Mouse (Mus musculus): Measurements from ENCODE around the gene Klhl7.

The Klhl7 gene

DNA sequence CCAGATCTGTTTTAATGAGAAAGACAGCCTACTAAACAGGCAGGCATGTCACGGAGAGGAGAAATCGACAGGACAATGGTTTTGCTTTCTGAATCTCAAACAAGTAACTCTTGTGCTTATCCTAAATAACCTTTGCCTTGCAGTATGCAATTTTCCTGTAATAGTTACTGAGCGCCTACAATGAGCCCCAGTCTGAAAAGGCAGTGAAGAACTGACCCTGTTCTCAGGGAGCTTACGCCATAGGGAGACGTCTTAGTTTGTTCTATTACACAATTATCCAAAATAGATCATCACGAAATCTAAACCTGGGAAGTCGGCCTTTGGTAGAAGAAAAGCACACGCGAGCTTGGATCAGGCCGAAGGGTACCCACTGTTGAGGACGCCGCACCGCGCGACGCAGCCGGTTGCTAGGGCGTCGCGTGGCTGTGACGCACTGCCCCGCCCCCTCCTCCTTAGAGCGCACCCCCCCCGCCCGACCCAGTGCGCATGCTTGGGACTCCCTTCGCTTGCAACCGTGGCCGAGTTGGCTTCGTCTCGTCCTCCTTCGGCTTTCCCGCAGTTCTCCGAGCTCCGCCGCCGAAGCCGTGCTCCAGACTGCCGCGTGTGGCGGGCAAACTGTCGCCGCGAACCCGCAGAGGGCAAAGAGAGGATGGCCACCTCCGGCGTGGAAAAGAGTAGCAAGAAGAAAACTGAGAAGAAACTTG lies at the start of gene Klhl7:
Gene Klhl7, plus strand, starts transcription at position 500 of the 704 bp plus-strand sequence.
- DNase-seq (ENCODE audit: low read depth, low spot score): peak; percentile 88

DNA sequence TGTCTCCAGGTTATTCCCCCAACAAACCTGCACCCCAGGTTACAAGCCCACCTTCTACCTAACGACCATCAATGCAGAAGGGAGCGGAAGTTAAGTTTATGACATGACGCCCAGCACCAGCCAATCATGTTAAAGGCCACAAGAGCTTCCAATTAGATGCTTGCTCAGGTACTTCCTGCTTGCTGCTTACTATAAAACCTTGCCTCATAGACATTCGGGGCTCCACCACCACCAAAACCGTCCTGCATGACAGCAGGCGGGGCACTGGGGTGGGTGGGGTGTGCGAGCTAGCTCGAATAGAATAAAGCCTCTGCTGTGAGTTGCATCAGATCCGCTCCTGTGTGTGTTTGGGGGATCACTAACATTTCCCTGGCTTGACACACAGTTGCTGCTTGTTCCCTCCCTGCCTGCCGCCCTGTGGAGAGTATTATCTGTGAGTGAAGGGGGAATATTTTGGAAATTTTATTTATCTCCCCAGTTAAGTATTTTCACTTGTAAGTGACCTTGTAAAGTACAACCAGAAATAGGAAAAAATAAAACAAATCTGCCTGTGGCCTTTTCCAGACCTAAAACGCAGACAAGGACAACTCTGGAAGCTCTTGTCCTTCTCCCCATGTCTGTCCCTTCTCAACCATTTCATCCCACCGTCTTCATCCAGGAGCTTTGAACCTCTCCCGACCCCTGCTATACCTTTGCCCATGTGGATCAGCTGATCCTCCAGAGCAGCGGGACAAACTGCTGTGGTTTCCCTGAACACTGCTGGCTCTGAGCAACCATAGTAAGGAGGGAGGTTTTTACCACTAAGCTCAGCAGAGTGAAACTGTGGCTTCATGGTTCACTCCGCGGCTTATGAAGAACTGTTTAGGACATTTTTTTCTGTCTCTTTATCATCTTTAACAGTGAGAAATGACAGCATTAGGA lies 48.4 kb upstream of the Klhl7 start:
- no peak for DNase-seq (ENCODE audit: low read depth, low spot score)

DNA sequence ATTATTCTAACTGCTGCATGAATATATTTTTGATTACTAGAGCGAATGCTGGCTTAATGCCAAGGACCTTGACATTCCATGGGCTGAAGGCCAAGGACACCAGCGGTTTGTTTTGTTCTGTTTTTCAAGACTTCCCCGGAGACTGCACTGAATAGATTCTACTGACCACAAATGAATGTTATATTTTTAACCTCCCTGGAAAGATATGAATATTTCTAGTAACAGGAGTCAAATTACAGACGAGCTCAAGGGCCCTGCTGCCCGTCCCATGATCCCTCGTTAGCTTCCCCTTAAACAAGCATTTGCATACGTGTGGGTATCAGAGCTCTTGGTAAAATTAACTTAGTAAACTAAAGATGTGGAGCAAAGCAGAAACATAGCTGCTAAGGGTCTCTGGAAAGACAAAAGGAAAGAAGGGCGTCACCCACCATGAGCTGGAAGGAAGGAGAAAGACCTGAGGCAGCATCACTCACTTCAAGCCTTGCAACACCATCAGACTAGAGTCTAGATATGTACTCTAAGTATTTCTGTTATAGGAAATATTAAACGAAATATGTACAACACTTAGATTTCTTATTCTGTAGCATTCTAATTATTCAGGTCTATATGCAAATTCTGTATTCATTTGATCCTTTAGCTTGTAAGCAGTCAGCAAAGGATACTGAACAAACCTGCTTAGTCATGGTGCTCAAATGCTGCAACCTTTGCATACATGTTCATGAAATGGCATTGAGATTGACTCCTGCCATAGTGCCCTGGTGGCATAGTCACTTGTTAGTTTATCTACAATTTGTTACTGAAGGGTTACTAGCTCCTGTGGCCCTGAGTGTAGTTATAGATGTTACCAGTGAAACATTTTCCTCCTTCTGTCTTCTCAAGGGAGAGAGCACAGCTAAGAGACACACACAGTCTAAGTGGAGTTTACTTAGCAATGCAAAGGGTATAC lies 46.9 kb upstream of the Klhl7 start:
- DNase-seq (ENCODE audit: low read depth, low spot score): peak; percentile 73

- DNase-seq (ENCODE audit: low read depth, low spot score): no peak
Observed at GRCm38 (mm10) chr5:24054382-24054781, 46.0 kb upstream of the Klhl7 start.

DNA sequence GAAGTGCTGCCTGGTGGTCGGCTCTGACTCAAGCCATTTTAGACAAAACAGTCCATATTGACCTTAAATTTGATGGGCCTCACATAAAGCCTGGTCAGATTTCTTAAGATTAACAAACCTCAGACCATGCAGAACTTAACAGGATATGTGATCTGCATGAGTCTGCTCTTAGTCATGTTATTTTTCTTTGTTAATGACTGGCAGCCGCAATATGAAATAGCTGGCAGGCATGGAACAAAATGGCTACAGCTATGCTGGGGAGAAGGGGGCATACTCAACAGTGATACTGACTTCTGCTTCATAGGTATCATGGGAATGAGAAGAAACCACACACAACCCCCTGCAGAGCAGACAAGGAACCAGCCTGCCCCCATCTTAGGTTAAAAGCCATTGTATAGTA lies 43.5 kb upstream of the Klhl7 start:
- peak; percentile 78 for DNase-seq (ENCODE audit: low read depth, low spot score)

DNA sequence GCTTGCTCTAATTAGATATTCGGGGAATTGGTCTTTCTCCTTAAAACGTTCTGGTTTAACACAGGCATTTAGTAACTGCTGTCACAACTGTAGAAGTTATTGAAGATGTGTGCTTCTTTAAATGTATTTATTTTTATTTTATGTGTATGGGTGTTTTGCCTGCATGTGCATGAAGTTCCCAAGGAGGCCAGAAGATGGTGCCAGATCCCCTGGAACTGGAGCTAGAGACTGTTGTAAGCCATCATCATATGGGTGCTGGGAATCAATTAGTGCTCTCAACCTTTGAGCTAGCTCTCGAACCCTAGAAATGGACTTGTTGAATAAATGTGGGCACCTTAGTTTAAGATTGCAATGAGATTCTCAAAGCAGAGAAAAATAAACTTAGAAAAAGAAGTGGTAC lies 42.8 kb upstream of the Klhl7 start:
- peak; percentile 67 for DNase-seq (ENCODE audit: low read depth, low spot score)

- DNase-seq (ENCODE audit: low read depth, low spot score): no peak
Observed at GRCm38 (mm10) chr5:24060949-24061348, 39.5 kb upstream of the Klhl7 start.

GRCm38 (mm10) chr5:24063034-24063433 lies 37.4 kb upstream of the Klhl7 start:
- no peak for DNase-seq (ENCODE audit: low read depth, low spot score)

DNA sequence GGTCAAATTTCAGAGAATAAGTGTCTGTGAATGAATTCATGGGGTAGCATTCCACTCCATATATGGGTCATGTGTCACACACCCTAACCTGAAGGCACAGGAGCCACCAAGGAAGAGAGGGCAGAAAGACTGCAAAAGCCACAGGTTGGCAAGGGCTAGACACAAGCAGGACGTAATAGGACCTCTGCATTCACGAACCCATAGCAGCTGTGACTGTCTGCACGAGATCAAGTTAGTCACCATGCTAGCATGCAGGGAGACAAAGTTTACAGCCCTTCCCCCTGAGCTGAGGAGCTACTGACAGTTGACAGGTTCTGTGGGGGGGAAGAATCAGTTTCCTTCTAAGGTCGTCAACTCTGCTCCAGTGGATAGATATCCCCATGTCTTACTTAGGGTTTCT lies 36.9 kb upstream of the Klhl7 start:
- no peak for DNase-seq (ENCODE audit: low read depth, low spot score)

DNA sequence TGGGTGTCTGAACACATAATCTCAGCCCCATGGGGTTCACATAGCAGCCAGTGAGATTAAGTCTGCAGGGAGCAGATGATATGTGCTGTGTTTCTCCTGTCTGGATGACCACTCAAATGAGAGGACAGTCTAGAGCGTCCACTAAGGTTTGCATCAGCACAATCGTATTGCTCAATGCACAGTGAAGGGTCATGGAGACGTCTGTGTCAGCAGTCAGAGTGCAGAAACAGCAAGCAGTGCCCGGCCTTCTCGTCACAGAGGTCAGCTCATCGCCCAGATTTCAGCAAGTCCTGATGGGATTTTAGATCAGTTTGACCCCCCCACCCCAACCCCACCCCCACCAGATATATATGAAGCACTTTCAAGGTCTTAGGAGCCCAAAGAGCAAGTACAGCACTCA lies 31.4 kb upstream of the Klhl7 start:
- DNase-seq (ENCODE audit: low read depth, low spot score): no peak

GRCm38 (mm10) chr5:24072031-24072430 lies 28.4 kb upstream of the Klhl7 start:
- no peak for DNase-seq (ENCODE audit: low read depth, low spot score)

DNA sequence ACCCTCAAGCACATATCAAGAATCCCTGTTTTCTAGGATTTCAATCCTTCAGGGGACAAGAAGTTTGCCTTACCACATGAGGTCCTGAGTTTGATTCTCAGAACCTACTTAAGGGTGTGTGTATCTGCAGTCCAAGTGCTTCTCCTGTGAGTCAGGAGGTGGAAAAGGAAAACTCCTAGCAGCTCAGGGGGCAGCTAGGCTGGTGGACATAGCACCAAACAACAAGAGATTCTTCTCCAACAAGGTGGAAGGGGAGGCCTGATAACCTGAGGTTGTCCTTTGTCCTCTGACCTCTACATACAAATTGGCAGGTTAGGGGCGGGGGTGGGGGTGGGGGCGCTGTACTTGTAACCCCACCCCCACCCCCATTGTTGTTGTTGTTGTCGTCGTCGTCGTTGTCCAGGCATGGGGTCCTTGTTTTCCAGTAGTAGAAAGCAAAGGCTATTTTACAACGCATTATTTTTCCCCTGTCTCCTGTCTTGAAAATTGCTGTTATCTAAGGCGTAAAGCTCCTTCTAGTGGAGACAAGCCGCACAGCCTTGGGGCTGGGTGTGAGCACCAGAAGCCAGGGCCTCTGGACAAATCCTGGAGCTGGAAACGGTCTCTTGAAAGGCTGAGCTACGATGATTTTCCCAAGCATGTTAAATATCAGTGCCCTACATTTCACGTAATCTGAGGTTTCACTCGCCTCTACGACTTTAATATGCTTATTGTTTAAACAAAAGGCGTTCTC lies 23.3 kb upstream of the Klhl7 start:
- DNase-seq (ENCODE audit: low read depth, low spot score): peak; percentile 71

DNA sequence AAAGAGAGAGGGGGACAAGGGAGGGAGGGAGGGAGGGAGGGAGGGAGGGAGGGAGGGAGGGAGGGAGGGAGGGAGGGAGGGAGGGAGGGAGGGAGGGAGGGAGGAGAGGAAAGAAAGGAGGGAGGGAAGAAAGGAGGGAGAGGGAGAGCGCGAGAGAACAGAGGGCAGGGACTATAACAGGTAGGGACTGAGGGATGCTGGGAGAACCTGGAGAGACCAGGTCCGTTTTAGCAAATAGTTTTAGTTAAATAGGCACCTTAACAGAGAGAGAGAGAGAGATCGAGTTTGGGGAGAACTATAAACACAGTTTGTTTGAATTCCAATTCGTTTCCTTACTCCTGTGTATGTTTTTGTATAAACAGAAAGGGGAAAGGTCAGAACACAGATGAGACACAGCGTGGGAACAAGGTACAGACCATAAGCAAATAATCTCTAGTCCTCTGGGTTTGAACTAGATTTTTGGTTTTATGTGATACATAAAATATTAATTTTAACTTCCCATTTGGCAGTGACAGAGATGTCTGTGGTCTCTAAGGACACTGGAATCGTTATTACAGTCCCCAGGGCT lies 22.6 kb upstream of the Klhl7 start:
- DNase-seq (ENCODE audit: low read depth, low spot score): no peak

GRCm38 (mm10) chr5:24078420-24079179 lies 21.8 kb upstream of the Klhl7 start:
- DNase-seq (ENCODE audit: low read depth, low spot score): peak; percentile 40

DNA sequence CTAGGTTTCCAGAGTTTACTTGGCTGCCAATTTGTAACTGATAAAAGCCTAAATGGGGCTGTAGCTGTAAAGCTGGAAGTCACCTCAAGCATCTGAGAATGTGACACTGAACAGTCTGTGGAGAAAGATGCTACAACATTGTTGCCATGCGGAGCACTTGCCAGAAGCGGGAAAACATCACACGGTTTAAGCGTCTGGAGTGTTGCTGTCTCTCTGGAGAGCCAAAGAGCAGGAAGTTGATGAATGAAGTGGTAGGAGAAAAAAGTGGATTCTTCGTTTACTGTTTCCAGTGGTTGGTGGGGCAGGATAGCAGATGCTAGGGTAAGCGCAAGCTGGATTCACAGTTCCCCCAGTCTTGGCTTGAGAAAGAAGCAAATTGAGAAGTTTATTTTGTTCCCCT lies 19.6 kb upstream of the Klhl7 start:
- no peak for DNase-seq (ENCODE audit: low read depth, low spot score)

DNA sequence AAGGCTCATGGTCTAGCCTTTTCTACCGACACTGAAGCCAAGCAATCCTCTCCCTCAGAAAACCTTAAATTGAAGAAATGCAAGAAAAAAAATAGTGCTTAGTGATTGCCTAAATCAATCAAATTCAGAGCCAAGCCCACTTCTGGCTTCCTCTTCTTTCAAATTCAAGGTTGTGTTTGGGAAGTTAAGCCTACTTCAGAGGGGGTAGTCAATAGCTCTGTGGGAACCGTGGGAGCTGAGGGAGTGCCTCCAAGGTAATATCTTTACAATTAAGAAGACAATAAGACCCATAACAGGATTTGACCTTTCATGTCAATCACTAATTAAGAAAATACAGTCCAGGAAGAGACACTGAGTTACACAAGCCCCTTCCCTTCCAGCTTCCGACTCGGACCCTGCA lies 15.6 kb upstream of the Klhl7 start:
- DNase-seq (ENCODE audit: low read depth, low spot score): no peak

DNA sequence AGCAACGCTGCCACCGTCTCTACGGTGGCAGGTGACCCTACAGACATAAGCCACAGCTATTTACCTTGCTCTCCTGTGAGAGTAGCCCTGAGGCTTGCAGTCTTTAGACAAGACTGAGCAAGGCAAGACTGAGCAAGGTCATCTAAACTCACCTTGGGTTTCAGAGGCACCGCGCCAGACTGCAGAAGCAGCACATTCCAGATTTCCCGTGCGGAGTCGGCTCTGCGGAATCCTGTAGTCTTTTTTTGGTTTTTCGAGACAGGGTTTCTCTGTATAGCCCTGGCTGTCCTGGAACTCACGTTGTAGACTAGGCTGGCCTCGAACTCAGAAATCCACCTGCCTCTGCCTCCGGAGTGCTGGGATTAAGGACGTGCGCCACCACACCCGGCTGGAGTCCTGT lies 14.2 kb upstream of the Klhl7 start:
- DNase-seq (ENCODE audit: low read depth, low spot score): no peak

DNA sequence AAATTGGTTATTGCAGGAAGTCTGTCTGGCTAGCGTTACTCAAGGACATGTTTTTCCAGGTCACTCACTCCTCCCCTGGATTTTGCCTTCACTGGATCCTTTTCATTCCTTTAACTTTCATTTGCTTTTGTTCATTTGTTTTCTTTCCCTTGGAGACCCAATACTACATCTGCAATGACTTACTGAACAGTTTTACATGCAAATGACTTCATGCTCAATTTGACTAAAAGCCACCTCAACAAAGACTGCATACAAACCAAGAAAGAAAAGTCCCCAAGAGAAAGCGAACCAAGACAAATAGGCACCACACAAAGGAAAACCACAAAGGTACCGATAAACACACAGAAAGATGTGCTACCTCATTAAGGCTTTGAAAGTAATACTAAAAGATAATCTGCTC lies 13.5 kb upstream of the Klhl7 start:
- no peak for DNase-seq (ENCODE audit: low read depth, low spot score)

DNA sequence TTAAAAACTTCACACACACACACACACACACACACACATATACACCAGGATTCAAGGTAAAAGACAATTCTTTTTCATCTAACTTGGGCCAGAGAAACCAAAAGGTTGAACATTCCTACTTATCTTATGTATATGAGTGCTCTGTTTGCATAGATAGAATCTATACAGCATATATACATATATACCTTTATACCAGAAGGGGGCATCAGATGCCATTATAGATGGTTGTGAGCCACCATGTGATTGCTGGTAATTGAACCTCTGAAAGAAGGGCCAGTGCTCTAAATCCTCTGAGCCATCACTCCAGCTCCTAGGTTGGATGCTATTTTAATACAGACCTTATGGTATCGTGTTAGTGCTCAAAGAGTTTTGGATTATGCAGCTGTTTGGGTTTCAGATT lies 12.0 kb upstream of the Klhl7 start:
- DNase-seq (ENCODE audit: low read depth, low spot score): no peak

GRCm38 (mm10) chr5:24092496-24092895 lies 7.9 kb upstream of the Klhl7 start:
- DNase-seq (ENCODE audit: low read depth, low spot score): no peak

Data from 3T3-L1 (cell line).